Mouse (Mus musculus): ENCODE data around the gene Tubb2b. TPM values are rescaled to one million over a fixed set of nuclear protein-coding genes. Genes with fewer than 3 reads are reported as not detected.
A peak's percentile ranks its signal among the peaks of the same experiment; 100 is the strongest.

Gene Tubb2b
- not detected in 2 replicates for total RNA-seq (2015)
- 0.15 and 0.53 TPM in 2 replicates for total RNA-seq (2017)

DNA sequence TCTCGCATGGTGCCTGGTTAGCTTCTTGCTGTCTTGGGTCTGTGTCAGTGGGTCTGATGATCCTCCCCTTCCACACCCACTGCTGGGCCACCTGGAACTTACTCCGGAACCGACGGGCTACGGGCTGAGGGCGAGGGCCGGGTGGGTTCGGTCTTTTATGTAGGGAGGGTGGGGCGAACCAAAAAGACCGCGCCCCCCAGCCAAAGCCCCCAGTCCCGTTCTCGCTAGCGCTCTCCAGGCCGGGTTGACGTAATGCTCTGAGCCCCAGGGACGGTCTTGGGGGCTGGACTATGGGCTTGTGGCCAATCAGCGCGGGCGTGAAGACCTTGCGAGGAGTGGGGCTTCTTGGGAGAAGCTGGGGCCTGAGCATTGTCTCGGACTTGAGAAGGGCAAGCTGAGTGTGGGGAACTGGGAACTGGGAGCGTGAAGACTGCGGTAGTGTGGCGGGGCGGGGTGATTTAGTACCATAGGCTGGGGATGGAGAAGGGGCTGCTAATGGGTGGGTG lies at the start of gene Tubb2b:
Gene Tubb2b (minus strand): TSS at position 241 of the 506 bp plus-strand sequence.
- peak; percentile 44 for ATAC-seq (ENCODE audit: poor library complexity, severe bottlenecking)

DNA sequence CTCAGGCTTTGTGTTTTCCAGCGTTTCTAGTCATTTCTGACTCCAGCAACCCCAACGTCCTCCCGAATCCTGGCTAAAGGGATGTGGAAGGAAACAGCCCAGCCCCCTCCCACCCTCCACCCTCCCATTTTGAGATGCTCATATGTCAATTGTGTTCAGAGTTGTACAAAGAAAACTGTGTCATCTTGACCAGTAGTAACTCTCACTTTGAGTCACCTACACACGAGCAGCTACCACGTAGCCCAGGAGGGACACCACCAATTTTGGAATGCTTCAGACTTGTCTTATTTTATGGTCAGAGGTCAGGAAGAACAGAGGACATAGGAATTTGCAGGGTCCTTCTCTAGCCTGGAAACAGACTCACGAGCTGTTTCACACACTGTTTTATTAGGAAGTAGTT lies 43.8 kb upstream of the Tubb2b start:
- no peak for ATAC-seq (ENCODE audit: poor library complexity, severe bottlenecking)

DNA sequence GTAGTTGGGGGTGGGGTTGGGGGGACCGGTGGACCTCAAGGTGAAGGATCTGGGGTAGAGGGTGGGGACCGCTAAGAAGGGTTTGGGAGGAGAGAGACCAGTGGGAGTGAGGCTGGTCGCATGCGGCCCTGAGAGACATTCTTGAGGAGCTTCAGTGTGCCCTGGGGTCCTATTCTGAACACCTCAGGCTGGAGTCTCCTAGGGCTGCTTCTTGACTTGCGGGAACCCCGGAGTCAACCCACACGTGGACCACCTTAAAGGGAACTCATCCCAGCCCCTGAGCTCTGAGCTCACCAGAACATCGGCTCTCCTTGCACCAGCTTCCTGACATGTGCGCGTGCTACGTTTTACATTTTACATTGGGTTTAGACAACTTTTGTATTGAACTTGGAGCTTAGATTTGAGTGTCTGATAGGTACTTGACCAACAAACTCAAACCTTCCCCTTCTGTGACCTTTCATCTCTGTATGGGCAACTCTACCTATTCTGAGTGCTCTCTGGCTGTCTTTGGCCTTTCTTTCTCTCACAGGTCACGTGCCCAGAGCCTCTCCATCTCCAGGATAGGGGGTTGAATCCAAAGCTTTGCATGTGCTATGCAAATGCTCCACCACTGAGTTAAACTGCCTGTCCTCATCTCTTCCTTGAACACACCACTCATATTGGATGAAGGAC lies 33.2 kb upstream of the Tubb2b start:
- no peak for ATAC-seq (ENCODE audit: poor library complexity, severe bottlenecking)

DNA sequence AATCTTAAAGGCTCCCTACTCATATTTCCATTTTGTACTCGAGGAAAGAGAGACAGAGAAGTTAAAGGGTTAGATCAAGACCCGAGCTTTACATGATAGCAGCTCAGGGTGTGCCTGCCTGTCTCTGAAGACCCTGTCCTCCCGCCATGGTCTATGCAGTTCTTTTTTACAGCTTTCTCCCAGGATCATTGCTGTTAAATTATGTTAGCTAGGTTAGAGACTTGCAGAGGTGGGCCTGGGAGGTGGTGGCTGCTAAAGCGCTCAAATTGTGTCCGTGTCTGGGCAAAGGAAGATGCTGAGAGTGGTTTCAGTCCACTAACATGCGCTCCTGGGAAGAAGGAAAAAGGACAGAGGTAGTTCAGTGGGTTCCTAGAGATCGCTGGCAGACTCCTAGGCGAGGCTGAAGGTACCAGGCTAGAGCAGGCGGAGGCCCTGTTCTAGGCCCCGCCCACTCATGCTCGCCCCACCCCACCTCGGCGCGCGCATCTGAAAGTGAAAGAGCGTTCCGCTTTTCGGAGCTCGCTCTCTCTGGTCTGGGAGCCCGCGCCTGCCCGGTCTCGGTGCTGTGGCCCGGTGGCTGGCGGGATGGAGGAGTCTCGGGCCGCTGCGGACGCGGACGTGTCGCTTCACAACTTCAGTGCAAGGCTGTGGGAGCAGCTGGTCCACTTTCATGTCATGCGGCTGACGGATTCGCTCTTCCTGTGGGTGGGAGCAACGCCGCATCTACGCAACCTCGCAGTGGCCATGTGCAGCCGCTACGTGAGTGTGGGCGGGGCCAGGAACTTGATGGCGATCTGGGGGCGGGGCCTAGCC lies 32.4 kb upstream of the Tubb2b start, which contains the start of gene Psmg4:
Gene Psmg4 (plus strand): TSS at position 474 of the 813 bp plus-strand sequence.
- ATAC-seq (ENCODE audit: poor library complexity, severe bottlenecking): peak; percentile 98

DNA sequence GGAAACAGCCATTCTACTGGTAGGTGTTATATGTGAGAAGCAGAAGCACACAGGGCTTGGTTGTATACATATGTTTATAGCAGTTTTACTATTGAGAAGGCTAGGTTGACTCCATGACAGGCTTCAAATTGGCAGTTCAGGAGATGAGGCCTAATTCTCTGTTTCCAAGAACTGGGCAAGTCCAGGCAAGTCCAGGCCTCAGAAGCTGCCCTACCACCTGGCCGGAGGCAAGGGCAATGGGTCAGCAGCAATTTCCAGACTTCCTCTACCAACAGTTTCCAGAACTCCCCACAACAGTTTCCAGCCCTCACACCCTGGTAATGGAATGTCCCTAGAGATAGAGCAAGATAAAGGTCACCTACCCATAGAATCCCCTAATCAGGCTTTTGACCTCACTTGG lies 29.7 kb upstream of the Tubb2b start:
- ATAC-seq (ENCODE audit: poor library complexity, severe bottlenecking): no peak

DNA sequence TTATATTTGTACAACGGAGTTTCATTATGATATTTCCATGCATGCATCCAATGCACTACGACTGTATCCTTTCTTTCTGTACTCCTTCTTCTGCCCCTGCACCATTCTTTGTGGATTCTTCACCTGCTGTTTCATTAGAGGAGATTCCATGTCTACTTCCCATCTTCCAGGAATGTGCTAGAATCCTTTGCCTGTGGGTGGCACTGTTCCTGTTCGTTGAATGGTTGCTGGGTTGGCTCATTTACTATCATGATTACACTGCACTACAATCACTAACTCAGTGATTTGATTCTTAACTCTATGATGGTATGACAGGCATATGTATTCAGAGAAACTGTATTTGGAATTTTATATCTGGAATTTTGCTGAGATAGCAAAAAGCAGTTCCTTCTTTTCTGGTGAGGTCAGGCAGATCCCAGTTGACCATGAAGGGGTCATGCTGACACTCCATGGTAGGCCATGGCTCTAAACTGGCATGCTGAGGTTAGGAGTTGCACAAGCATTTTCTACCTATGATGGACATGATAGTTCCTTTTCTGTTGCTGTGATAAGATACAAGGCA lies 27.4 kb upstream of the Tubb2b start:
- ATAC-seq (ENCODE audit: poor library complexity, severe bottlenecking): no peak

DNA sequence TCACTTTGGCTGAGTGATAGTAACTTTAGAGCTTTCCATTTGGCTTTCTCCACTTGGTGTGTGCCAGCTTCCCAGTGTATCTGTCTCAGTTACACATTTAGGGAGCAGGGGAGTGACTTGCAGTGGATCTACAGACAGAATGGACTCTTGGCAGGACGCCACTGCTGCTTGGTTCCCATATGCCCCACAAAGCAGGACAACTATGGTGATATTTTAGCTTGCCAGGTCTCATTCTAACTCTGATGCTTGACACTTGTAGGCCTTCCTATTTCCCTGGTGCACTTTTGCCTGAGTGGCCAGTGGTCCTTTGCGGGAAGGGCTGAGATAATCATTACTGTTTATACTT lies 26.5 kb upstream of the Tubb2b start:
- no peak for ATAC-seq (ENCODE audit: poor library complexity, severe bottlenecking)

DNA sequence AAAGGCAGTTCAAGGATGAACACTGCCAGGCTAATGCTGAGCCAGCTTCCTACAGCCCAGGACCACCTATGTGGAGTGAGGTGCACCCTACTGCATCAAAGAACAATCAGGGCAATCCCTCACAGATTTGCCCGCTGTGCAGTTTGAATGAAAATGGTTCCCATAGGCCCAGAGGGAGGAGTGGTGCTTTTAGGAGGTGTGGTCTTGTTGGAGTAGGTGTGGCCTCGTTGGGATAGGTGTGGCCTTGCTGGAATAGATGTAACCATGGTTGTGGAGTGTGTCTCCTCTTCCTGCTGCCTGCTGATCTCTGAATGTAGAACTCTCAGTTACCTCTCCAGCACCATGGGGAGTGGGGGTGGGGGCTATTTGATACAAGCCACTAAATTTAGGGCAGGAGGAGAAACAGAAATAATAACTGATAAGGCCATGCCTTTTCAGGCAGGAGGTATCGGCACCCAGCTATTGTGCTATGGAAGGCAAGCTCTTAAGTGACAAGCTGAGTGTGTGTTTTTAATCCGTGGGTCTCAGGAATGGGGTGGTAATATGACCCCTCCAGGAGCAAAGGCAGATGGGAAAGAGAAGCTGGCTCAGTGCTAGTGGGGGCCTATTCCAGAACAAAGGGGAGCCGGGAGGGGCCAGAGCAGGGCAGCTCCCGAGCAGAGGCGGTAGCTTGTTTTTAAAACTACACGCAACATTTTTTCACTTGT lies 26.0 kb upstream of the Tubb2b start:
- no peak for ATAC-seq (ENCODE audit: poor library complexity, severe bottlenecking)

DNA sequence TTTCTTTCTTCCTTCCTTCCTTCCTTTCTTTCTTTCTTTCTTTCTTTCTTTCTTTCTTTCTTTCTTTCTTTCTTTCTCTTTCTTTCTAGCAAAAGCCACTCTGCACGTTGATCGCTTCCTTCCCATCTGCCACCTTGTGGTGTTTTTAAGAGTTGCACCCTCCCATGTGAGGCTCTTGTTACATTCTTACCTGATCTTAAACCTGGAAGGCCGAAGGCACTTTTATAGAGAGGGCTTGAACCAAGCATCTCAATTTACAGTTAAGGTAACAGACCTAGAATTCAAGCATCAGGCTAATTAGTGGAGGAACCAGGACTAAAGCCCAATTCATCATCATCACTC lies 24.6 kb upstream of the Tubb2b start:
- ATAC-seq (ENCODE audit: poor library complexity, severe bottlenecking): peak; percentile 69

DNA sequence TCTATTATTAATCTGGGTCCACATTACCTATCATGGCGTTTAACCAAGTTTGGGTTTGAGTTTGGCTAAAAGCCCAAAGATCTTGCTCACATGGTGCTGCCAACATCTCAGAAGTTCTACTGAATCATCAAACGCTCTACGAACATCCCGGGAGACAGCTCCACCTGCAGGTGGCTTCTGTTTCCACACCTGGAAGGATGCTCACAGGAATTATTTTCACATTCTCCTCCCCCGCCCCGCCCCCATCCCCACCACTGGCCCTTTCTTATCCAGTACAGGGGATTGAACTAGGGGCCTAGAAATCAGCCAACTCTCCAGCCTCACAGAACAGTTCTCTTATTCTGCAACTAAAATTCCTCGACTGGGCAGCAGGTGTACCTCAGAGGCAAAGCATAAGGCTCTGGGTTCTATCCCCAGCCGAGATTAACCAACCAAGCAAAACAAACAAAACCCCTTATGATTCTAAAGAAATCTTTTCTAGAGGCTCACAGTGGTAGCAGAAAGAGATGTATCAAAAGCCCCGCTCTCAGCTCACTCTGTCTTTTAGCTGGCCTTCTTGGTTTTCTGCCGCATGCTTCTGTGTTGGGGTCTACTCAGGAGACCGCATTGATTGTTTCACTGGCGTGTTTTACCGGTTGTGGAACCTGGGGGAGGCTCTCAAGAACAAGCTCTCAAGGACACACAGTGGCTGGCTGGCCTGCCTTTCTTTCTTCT lies 24.1 kb upstream of the Tubb2b start:
- ATAC-seq (ENCODE audit: poor library complexity, severe bottlenecking): peak; percentile 83

DNA sequence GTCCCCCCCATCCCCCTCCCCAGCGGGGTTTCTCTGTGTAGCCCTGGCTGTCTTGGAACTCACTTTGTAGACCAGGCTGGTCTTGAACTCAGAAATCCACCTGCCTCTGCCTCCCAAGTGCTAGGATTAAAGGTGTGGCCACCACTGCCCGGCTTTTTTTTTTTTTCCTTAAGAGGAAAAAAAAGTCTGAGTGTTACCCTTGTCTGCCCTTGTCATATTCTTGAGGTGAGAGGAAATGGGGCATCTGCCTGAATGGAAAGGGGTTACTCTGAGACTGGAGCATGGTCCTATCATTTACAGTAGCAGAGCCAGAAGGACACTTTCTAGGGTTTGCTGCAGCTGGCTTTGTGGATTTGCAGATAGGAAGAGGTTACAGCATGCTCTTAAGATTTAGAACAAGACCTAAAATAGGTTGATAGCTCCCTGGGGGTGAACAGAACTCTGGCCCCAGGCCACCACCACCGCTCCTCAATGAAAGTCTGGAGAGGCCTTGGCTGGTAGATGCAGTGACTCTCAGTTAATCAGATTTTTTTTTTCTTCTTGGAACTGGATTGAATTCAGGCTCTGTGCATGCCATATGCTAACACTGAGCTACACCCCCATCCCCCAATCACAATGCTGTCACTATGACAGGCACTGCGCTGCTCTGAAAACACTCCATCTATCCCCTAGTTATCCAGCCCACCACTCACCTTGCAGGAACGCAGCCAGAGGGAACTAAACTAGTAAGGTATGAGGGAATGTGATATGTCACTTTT lies 23.2 kb upstream of the Tubb2b start:
- ATAC-seq (ENCODE audit: poor library complexity, severe bottlenecking): no peak

DNA sequence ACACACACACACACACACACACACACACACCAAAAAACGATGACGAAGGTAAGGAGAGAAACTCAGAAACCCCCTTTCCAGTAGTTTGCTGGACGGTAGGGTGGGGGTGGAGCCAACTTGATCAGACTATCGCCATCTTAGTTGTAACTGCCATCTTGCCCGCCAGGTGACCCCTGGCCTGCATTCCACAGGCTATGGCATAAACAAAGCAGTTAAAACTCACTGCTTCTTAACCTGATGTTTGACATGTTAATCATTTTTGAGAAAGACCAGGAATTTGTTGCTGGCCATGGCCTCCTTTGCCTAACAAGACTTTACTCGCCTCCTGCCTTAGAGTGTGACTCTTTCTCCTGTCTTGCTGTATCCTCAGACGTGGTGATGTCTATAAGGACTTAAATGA lies 22.4 kb upstream of the Tubb2b start:
- ATAC-seq (ENCODE audit: poor library complexity, severe bottlenecking): no peak

DNA sequence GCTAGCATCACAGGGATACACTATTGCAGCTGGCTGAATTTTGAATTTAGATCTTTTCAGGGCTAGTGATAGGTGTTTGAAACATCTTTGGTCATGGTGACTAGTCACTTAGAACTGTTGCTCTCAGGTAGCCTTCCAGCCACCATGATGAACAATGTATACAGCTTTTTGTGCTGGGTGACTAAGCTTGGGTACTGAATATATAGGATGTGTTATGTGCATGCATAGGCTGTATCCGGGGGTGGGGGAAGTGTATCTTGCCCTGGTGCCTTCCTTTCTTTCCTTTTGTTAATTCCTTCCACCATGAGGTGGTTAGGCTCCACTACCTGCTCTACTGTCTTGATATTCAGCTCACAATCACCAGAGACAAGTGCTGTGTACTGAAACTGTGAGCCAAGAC lies 21.2 kb upstream of the Tubb2b start:
- ATAC-seq (ENCODE audit: poor library complexity, severe bottlenecking): no peak

DNA sequence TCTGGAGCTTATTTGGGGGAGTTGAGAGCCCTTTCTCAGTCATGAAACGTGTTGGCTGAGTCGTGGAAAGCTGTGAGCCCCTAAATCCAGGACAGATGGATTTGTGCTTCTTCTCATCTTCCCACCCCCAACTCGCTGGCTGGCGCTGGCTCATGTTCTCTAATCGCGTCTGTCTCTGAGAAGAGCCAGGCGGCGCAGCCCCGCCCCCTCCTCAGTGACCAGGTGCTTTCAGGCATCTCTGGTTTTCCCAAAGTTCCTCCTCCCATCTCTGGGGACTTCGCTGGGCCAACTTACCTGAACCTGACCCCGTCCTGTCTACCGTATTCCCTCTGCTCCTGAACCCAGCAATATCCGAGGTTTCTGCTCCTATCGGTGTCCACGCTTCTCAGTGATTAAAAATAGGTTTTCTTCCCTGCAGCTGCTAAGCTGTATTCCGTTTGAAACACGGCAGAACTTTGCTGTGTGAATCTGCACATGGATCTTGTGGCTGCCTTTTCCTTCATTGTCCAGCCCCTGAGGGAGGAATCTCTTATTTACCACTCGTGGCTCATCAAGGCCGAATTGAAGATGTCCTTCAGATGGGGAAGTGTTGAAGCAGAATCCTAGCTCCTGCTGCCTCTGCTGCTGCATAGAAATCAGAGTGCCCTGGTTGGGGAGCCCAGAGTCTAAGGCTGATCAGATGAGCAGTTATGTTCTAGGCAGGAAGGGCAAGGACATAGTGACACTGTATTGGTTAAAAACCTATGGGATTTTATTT lies 20.2 kb upstream of the Tubb2b start:
- ATAC-seq (ENCODE audit: poor library complexity, severe bottlenecking): no peak

DNA sequence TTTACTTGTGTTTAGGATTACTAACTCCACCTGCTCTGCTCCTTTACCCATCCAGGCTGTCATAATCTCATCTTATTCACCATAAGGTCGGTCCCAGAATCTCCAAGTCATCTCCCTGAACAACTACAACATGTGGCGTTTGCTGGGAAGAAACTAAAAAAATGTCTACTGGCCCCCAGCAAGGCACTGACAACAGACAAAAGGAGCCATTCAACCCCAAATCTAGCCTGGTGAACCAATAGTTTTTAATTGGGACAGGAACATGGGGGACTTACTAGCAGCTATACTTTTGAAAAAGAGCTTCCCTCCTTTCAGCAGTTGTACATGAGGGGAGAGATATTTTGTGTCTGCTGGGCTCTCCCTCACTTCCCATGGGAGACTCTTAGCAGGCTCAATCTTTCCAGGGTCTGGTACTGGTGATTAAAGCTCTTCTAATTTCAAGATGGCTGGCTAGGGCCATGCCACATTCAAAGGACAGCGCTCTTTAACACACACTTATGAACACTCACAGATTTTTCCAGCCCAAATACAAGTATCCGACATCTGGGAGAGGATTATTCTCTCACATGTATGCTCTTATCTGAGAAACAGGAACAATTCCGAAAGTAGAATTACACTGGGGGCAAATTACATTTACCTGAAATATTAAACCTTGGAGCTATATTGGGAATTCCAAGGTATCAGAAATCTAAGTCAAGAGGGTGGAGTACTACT lies 19.4 kb upstream of the Tubb2b start:
- no peak for ATAC-seq (ENCODE audit: poor library complexity, severe bottlenecking)

DNA sequence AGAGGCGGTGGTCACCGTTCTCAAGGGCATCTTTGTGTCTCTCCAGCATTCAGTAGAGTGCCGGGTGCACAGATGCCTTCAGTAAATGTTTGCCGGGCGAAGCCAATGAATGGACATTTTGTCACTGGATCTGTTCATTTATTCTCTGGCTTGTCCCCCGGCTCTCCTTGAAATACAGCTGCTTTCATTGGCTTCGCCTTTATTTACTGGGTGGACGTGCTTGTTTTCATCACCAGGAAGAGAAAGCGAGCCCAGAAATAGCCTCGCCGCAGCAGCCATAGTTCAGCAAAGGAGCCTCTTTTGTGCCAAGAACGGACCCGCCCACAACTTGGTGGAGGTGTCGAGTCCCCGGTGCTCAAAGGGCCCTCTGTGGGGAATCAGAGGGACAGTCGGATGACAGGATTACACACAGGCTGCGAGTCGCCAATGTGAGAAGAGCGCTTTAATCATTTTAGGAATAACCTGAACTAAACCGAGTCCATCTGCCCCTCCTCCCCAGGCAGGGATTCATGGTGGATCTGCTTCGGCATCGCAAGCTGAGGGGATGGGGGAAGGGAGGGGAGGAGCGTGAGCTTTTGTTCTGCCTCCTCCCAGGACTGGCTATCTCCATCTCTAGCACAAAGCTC lies 18.6 kb upstream of the Tubb2b start:
- ATAC-seq (ENCODE audit: poor library complexity, severe bottlenecking): peak; percentile 41

DNA sequence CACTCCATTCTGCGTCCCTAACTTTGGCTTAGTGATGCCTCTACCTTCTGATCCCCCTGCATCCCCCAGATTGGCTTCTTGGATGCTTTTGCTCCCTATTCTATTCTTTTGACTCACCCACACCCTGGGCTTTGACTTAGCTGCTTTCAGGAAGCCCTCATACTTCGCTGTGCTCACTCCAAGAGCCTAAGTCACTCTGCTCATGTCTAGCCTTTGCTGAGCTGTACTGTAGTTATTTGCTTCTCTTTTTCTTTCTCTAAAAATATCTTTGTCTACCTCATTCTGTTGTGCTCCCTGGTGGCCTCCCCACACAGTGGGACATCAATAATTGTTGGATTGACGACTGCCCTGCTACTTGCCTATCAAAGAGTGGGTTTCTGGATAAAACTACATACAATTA lies 17.9 kb upstream of the Tubb2b start:
- 0 out of 2 replicates have a peak, but pooled peaks have one; percentile 20 for ATAC-seq (ENCODE audit: poor library complexity, severe bottlenecking)

DNA sequence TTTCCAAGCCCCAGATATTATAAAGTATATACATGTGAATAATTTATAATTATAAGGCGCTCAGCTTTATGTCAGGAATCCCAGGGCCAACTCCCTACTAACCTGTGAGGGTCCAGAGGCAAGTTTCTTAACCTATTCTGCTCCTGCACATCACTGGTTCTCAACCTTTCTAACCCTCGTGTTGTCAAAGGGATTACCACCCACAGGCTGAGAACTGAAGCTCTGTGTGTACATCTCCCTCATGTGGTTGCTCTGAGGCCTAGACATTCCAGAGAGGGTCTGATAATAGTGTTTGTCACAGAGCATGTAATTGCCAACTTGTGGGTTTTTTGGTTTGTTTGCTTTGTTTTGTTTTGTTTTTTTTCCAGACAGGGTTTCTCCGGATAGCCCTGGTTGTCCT lies 16.6 kb upstream of the Tubb2b start:
- ATAC-seq (ENCODE audit: poor library complexity, severe bottlenecking): no peak
